In the genomic region with DNA sequence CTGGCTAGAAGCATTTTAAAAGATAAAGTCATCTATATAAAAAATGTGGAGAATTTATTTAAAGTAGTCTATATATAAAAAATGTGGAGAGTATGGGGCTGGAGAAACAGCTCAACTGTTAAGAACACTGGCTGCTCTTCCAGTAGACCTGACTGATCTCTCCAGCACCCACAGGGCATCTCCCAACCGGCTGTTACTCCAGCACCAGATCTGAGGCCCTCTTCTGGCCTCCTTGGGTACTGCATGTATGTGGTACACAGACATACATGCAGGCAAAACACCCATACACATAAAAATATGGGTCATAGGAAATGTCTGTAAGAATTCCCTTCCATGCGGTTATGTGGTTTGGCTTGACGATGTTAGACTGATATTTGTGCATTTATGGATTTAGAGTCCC, we compare ENCODE assay signal across 8 mouse cellular contexts.
DNase-seq lines count a peak whose midpoint lies in the region.

No protein-coding gene starts in this region.

- peak; percentile 83 for DNase-seq in heart, adult 11 months
- no peak for DNase-seq in heart, adult 9 months (ENCODE audit: low spot score in 2 of 2)
- DNase-seq in right cerebral cortex, postnatal 14 days: peak; percentile 31
- no peak for DNase-seq in right cerebral cortex, postnatal 36 days (ENCODE audit: low spot score in 2 of 2)
- DNase-seq in c-Kit-positive CD71-positive TER-119-negative erythroid progenitor cells, embryonic 14.5 days (ENCODE audit: low read depth): peak; percentile 59
- DNase-seq in induced T-regulatory cell, adult 2 months (ENCODE audit: low read depth): peak; percentile 82
- DNase-seq in lung, postnatal 25 days (ENCODE audit: low spot score): peak; percentile 55
- DNase-seq in testis, postnatal 14 days (ENCODE audit: low spot score): peak; percentile 49

Comparison
In these comparisons a context has a peak if more than half of its experiments do, and no peak if none do; other contexts are left out.
1. DNase-seq: peak in heart, adult 11 months (single experiment), right cerebral cortex, postnatal 14 days (single experiment), c-Kit-positive CD71-positive TER-119-negative erythroid progenitor cells, embryonic 14.5 days (single experiment), induced T-regulatory cell, adult 2 months (single experiment), lung, postnatal 25 days (single experiment) and testis, postnatal 14 days (single experiment); none in heart, adult 9 months (0 of 2) and right cerebral cortex, postnatal 36 days (0 of 2).